In genomic region chr7:44311713-44312304, GRCm38 (mm10) we compare ENCODE assay signal across 9 mouse cellular contexts. TPM values are rescaled to one million over a fixed set of nuclear protein-coding genes. Genes with fewer than 3 reads are reported as not detected.
A peak's percentile ranks its signal among the peaks of the same experiment; 100 is the strongest.
DNase-seq lines count a peak whose midpoint lies in the region; ATAC-seq and TF ChIP-seq lines count a peak whose summit lies in the region.
"Had no signal": no experiment of that assay in that cellular context is flagged by ENCODE, and none has a peak within 500 bp of the region (broad histone marks: within the 10 kb centered on the region; RNA-seq: fewer than 3 reads in every experiment).

No protein-coding gene starts in this region.

- 0 out of 2 replicates have a peak, but pooled peaks cover 2% of the 10 kb centered on the region for H3K4me1 ChIP-seq in liver, adult 2 months (ENCODE audit: control insufficient read depth, insufficient read depth, low read length)
- H3K4me1 ChIP-seq in forebrain, embryonic 13.5 days: peaks cover 21% of the 10 kb centered on the region
- peaks cover 39% of the 10 kb centered on the region for H3K4me1 ChIP-seq in limb, embryonic 10.5 days

- no peaks in the 10 kb centered on the region for H3K9me3 ChIP-seq in forebrain, embryonic 13.5 days (replicated peaks)
- no peaks in the 10 kb centered on the region for H3K9me3 ChIP-seq in limb, embryonic 10.5 days (replicated peaks)

- peaks cover 19% of the 10 kb centered on the region for H3K27me3 ChIP-seq in liver, adult 2 months (ENCODE audit: control insufficient read depth, insufficient read depth, low read length)
- no peaks in the 10 kb centered on the region for H3K27me3 ChIP-seq in forebrain, embryonic 13.5 days
- peaks cover 71% of the 10 kb centered on the region for H3K27me3 ChIP-seq in limb, embryonic 10.5 days (ENCODE audit: low read depth, poor library complexity, severe bottlenecking)

- no peak overlapping the region for H3K9ac ChIP-seq in liver, adult 2 months (ENCODE audit: low read depth, low read length)
- peak overlapping the region; percentile 81; the same call in 1 of the 2 replicates for H3K9ac ChIP-seq in forebrain, embryonic 13.5 days

- DNase-seq in liver, adult 2 months (ENCODE audit: extremely low read depth, low read depth, low spot score): no peak
- DNase-seq in liver: no peak
- no peak for DNase-seq in limb, embryonic 10.5 days (ENCODE audit: low spot score)
- peak; percentile 42 for DNase-seq in spleen, adult 12 weeks (ENCODE audit: low spot score)
- DNase-seq in layer of hippocampus, adult 8-10 months (ENCODE audit: low spot score in 2 of 2): no peak
- DNase-seq in right cerebral cortex, postnatal 4 days: no peak

- WGBS in liver, adult 2 months: 8% methylated on average over 6 of the region's 6 CpGs
- 24% methylated on average over 6 of the region's 6 CpGs for WGBS in forebrain, embryonic 13.5 days
- 14% methylated on average over 6 of the region's 6 CpGs for WGBS in limb, embryonic 10.5 days

- no peak overlapping the region for H3K4me3 ChIP-seq in liver, adult 2 months (ENCODE audit: insufficient read depth, low read depth, low read length)
- H3K4me3 ChIP-seq in forebrain, embryonic 13.5 days: peak overlapping the region; percentile 59
- peak overlapping the region; percentile 61 for H3K4me3 ChIP-seq in limb, embryonic 10.5 days

- no peaks in the 10 kb centered on the region for H3K79me2 ChIP-seq in liver, adult 2 months (ENCODE audit: control insufficient read depth, insufficient read depth, low read length)

- no peak for TF ChIP-seq POLR2A in liver, adult 2 months (IDR thresholded peaks at IDR 0.05; ENCODE audit: extremely low read depth, insufficient read depth, low read length)

- no peaks in the 10 kb centered on the region for H3K36me3 ChIP-seq in liver, adult 2 months (ENCODE audit: control insufficient read depth, insufficient read depth, low read length)
- H3K36me3 ChIP-seq in forebrain, embryonic 13.5 days (ENCODE audit: poor library complexity, severe bottlenecking): peaks cover 25% of the 10 kb centered on the region
- H3K36me3 ChIP-seq in limb, embryonic 10.5 days: no peaks in the 10 kb centered on the region

- no peak overlapping the region for H3K27ac ChIP-seq in liver, adult 2 months (replicated peaks; ENCODE audit: insufficient read depth, low read depth, low read length)
- H3K27ac ChIP-seq in forebrain, embryonic 13.5 days: peak overlapping the region; percentile 57; the same call in 1 of the 2 replicates
- no peak overlapping the region for H3K27ac ChIP-seq in limb, embryonic 10.5 days

- ATAC-seq in forebrain, embryonic 13.5 days: no peak
- no peak for ATAC-seq in activated CD4-positive, CD25-positive, alpha-beta regulatory T cell, adult 4 months

- TF ChIP-seq CTCF in liver, adult 2 months (IDR thresholded peaks at IDR 0.05; ENCODE audit: low read depth, low read length): peak; percentile 39; the same call in 1 of the 2 replicates

- H3K4me2 ChIP-seq in forebrain, embryonic 13.5 days: peak overlapping the region; percentile 94

RNA-seq across cellular contexts. Expression of gene Shank1, which starts 1.8 kb away (rescaled TPM):
- under 0.01 TPM in 1 of 2 replicates, not detected in the other for total RNA-seq in liver, adult 2 months (2014; rRNA removed)
- 0.04 and 0.06 TPM in 2 replicates for polyA plus RNA-seq in liver, adult 2 months (2012; rRNA removed)
- polyA plus RNA-seq in forebrain, embryonic 13.5 days (2015; fragmentation: Nextera tagmentation; extraction: Ambion mirVana): 13.2 and 15.1 TPM in 2 replicates
- polyA plus RNA-seq in limb, embryonic 10.5 days (2016; fragmentation: Nextera tagmentation; extraction: Ambion mirVana): 0.31 and 0.40 TPM in 2 replicates
- not detected for polyA plus RNA-seq in activated CD4-positive, CD25-positive, alpha-beta regulatory T cell, adult 4 months (2017; shearing (Covaris generic))
- 100 to 1,000 TPM; 568 to 623 (median 583) TPM for total RNA-seq in layer of hippocampus, adult 8-10 months (2022)

RNA-seq across cellular contexts. Expression of gene Clec11a, which starts 5.1 kb away (rescaled TPM):
- total RNA-seq in liver, adult 2 months (2014; rRNA removed): 1.3 and 1.9 TPM in 2 replicates
- 2.0 and 2.4 TPM in 2 replicates for polyA plus RNA-seq in liver, adult 2 months (2012; rRNA removed)
- 3.0 and 3.4 TPM in 2 replicates for polyA plus RNA-seq in forebrain, embryonic 13.5 days (2015; fragmentation: Nextera tagmentation; extraction: Ambion mirVana)
- 1.1 and 1.7 TPM in 2 replicates for polyA plus RNA-seq in limb, embryonic 10.5 days (2016; fragmentation: Nextera tagmentation; extraction: Ambion mirVana)
- polyA plus RNA-seq in activated CD4-positive, CD25-positive, alpha-beta regulatory T cell, adult 4 months (2017; shearing (Covaris generic)): under 1 TPM; 0.51 to 0.73 TPM
- 1 to 10 TPM; 3.6 to 4.2 (median 3.6) TPM for total RNA-seq in layer of hippocampus, adult 8-10 months (2022)

RNA-seq across cellular contexts. Expression of gene Gm15517, which starts 50.6 kb away (rescaled TPM):
- total RNA-seq in liver, adult 2 months (2014; rRNA removed): not detected in 2 replicates
- not detected in 2 replicates for polyA plus RNA-seq in liver, adult 2 months (2012; rRNA removed)
- polyA plus RNA-seq in forebrain, embryonic 13.5 days (2015; fragmentation: Nextera tagmentation; extraction: Ambion mirVana): not detected in 2 replicates
- not detected in 2 replicates for polyA plus RNA-seq in limb, embryonic 10.5 days (2016; fragmentation: Nextera tagmentation; extraction: Ambion mirVana)
- polyA plus RNA-seq in activated CD4-positive, CD25-positive, alpha-beta regulatory T cell, adult 4 months (2017; shearing (Covaris generic)): not detected
- total RNA-seq in layer of hippocampus, adult 8-10 months (2022): not detected
- total RNA-seq: layer of hippocampus, postnatal 10 days had no signal

RNA-seq across cellular contexts. Expression of gene Acp4, which starts 54.6 kb away (rescaled TPM):
- total RNA-seq in liver, adult 2 months (2014; rRNA removed): not detected in 2 replicates
- polyA plus RNA-seq in liver, adult 2 months (2012; rRNA removed): not detected in 2 replicates
- 0.14 and 0.21 TPM in 2 replicates for polyA plus RNA-seq in forebrain, embryonic 13.5 days (2015; fragmentation: Nextera tagmentation; extraction: Ambion mirVana)
- polyA plus RNA-seq in limb, embryonic 10.5 days (2016; fragmentation: Nextera tagmentation; extraction: Ambion mirVana): 0.15 and 0.18 TPM in 2 replicates
- not detected for polyA plus RNA-seq in activated CD4-positive, CD25-positive, alpha-beta regulatory T cell, adult 4 months (2017; shearing (Covaris generic))
- not detected for total RNA-seq in layer of hippocampus, adult 8-10 months (2022)
- total RNA-seq: layer of hippocampus, postnatal 10 days had no signal

Comparison
In these comparisons a context has a peak if more than half of its experiments do, and no peak if none do; other contexts are left out.
1. RNA of gene Shank1, which starts 1.8 kb away (polyA plus RNA-seq): 13.2 to 15.1 TPM in forebrain, embryonic 13.5 days; 0.31 to 0.40 TPM in limb, embryonic 10.5 days, not detected in activated CD4-positive, CD25-positive, alpha-beta regulatory T cell, adult 4 months and 0.04 to 0.06 TPM in liver, adult 2 months; every median in the first group is over 10 times any median in the second.